In the genomic region with DNA sequence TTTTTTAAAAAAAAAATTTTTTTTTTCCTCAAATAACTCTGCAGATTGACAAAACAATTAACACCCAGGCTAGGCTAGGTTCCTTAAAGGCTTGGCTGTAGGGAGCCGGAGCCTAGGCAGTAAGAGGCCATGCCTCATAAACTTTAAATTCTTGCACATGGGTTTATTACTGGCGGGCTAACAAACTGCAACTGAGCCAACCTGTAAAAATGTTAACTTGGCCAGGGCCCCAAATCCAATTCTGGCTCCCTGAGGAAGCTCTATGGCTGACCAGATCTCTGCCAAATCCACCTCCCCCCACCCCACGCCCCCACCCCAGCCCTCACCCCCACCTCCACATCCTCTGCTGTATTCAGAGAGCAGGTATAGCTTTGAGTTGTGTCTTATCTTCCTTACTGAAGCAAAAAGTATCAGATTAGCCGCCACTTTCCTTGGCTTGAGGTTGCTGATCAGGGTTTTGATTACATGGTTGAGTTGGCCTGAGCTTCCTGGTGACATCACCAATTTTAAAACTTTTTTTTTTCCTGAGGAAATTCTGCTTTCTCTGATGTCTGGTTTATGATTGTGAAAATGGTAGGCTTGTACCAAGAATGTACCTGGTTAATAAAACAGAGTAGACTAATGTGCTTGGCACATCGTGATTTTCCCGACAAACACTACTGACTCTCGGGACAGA, we compare ENCODE assay signal across 9 mouse cellular contexts. TPM values are rescaled to one million over a fixed set of nuclear protein-coding genes. Genes with fewer than 3 reads are reported as not detected.
A peak's percentile ranks its signal among the peaks of the same experiment; 100 is the strongest.
DNase-seq lines count a peak whose midpoint lies in the region; ATAC-seq lines count a peak whose summit lies in the region.
"Had no signal": no experiment of that assay in that cellular context is flagged by ENCODE, and none has a peak within 500 bp of the region (broad histone marks: within the 10 kb centered on the region; RNA-seq: fewer than 3 reads in every experiment).

No protein-coding gene starts in this region.

- no peak overlapping the region for H3K9ac ChIP-seq in neural tube, embryonic 12.5 days
- no peak overlapping the region; the same call in 1 of the 2 replicates for H3K9ac ChIP-seq in kidney, embryonic 16.5 days (replicated peaks; ENCODE audit: low read length)
- H3K9ac ChIP-seq in stomach, embryonic 15.5 days, result no peak overlapping the region

- no peak overlapping the region for H3K4me3 ChIP-seq in neural tube, embryonic 12.5 days
- H3K4me3 ChIP-seq in kidney, embryonic 16.5 days (ENCODE audit: low read length), result peak overlapping the region; percentile 55
- peak overlapping the region; percentile 50; the same call in 1 of the 2 replicates for H3K4me3 ChIP-seq in stomach, embryonic 15.5 days (replicated peaks)

- DNase-seq in cerebellum, postnatal 10 days, result peak; percentile 36 to 46
- DNase-seq in cerebellum, postnatal 25 days, result no peak
- DNase-seq in neural tube, embryonic 10.5 days (ENCODE audit: extremely low spot score, low spot score), result no peak
- no peak for DNase-seq in T-cell, adult 2 months (ENCODE audit: low spot score)
- no peak for DNase-seq in ovary, postnatal 36 days (ENCODE audit: low spot score)
- DNase-seq: gastrocnemius, postnatal 36 days had no signal

- peaks cover 50% of the 10 kb centered on the region for H3K27me3 ChIP-seq in neural tube, embryonic 12.5 days (replicated peaks)
- peaks cover 8% of the 10 kb centered on the region for H3K27me3 ChIP-seq in kidney, embryonic 16.5 days (ENCODE audit: insufficient read depth, low read length)
- no peaks in the 10 kb centered on the region for H3K27me3 ChIP-seq in stomach, embryonic 15.5 days (replicated peaks)

- WGBS in neural tube, embryonic 12.5 days, result 49% methylated on average over 7 of the region's 7 CpGs
- 22% methylated on average over 7 of the region's 7 CpGs for WGBS in kidney, embryonic 16.5 days
- WGBS in stomach, embryonic 15.5 days, result 40% methylated on average over 7 of the region's 7 CpGs

- no peaks in the 10 kb centered on the region for H3K36me3 ChIP-seq in neural tube, embryonic 12.5 days
- no peaks in the 10 kb centered on the region for H3K36me3 ChIP-seq in kidney, embryonic 16.5 days (ENCODE audit: insufficient read depth, low read length)
- H3K36me3 ChIP-seq in stomach, embryonic 15.5 days, result no peaks in the 10 kb centered on the region

- H3K4me1 ChIP-seq in neural tube, embryonic 12.5 days, result peaks cover 28% of the 10 kb centered on the region
- peaks cover 54% of the 10 kb centered on the region for H3K4me1 ChIP-seq in kidney, embryonic 16.5 days (ENCODE audit: insufficient read depth, low read length)
- peaks cover 30% of the 10 kb centered on the region for H3K4me1 ChIP-seq in stomach, embryonic 15.5 days

- H3K4me2 ChIP-seq in neural tube, embryonic 12.5 days (replicated peaks), result peak overlapping the region; percentile 16; the same call in 1 of the 2 replicates
- H3K4me2 ChIP-seq in kidney, embryonic 16.5 days (replicated peaks; ENCODE audit: low read depth, low read length), result peak overlapping the region; percentile 71
- peak overlapping the region; percentile 81 for H3K4me2 ChIP-seq in stomach, embryonic 15.5 days

- H3K27ac ChIP-seq in neural tube, embryonic 12.5 days, result no peak overlapping the region
- H3K27ac ChIP-seq in kidney, embryonic 16.5 days (ENCODE audit: low read length), result peak overlapping the region; percentile 88
- H3K27ac ChIP-seq in stomach, embryonic 15.5 days, result peak overlapping the region; percentile 82

- ATAC-seq in neural tube, embryonic 12.5 days (ENCODE audit: low FRiP score, low read depth), result no peak
- peak; percentile 44; the same call in 1 of the 2 replicates for ATAC-seq in kidney, embryonic 16.5 days (ENCODE audit: low FRiP score, low TSS enrichment)
- no peak for ATAC-seq in stomach, embryonic 15.5 days (ENCODE audit: insufficient read depth, low FRiP score, low read depth)

- H3K9me3 ChIP-seq in neural tube, embryonic 12.5 days, result no peaks in the 10 kb centered on the region
- no peaks in the 10 kb centered on the region for H3K9me3 ChIP-seq in kidney, embryonic 16.5 days (ENCODE audit: low read length)
- H3K9me3 ChIP-seq in stomach, embryonic 15.5 days, result no peaks in the 10 kb centered on the region

RNA-seq across cellular contexts. Expression of a gene that starts 1.9 kb away (rescaled TPM):
- 6.0 and 6.5 TPM in 2 replicates for polyA plus RNA-seq in neural tube, embryonic 12.5 days (2016; fragmentation: Nextera tagmentation; extraction: Ambion mirVana)
- polyA plus RNA-seq in kidney, embryonic 16.5 days (2015; fragmentation: Nextera tagmentation; extraction: Ambion mirVana), result 31.0 and 31.8 TPM in 2 replicates
- polyA plus RNA-seq in stomach, embryonic 15.5 days (2015; fragmentation: Nextera tagmentation; extraction: Ambion mirVana), result 16.3 and 17.2 TPM in 2 replicates

RNA-seq across cellular contexts. Expression of a gene that starts 12.3 kb away (rescaled TPM):
- polyA plus RNA-seq in neural tube, embryonic 12.5 days (2016; fragmentation: Nextera tagmentation; extraction: Ambion mirVana), result not detected in 2 replicates
- not detected in 2 replicates for polyA plus RNA-seq in kidney, embryonic 16.5 days (2015; fragmentation: Nextera tagmentation; extraction: Ambion mirVana)
- polyA plus RNA-seq in stomach, embryonic 15.5 days (2015; fragmentation: Nextera tagmentation; extraction: Ambion mirVana), result not detected in 2 replicates

Comparison
In these comparisons a context has a peak if more than half of its experiments do, and no peak if none do; other contexts are left out.
1. DNase-seq: peak in cerebellum, postnatal 10 days (2 of 2); none in cerebellum, postnatal 25 days (0 of 2), neural tube, embryonic 10.5 days (single experiment), T-cell, adult 2 months (single experiment) and ovary, postnatal 36 days (single experiment).
2. H3K4me2 ChIP-seq: peak in every context shown above with its lines; median percentile 81 in stomach, embryonic 15.5 days; 71 in kidney, embryonic 16.5 days; 16 in neural tube, embryonic 12.5 days.